Mouse (Mus musculus): Measurements from ENCODE around the gene Itga2b. TPM values are rescaled to one million over a fixed set of nuclear protein-coding genes. Genes with fewer than 3 reads are reported as not detected.

The Itga2b gene
- polyA plus RNA-seq, 1 experiment: 3.4 TPM

GRCm38 (mm10) chr11:102460541-102460940 is 9.4 kb downstream of the Itga2b start:
- TF ChIP-seq POLR2A (IDR thresholded peaks at IDR 0.05; ENCODE audit: control insufficient read depth, low read depth, low read length) (no peak), CTCF (IDR thresholded peaks at IDR 0.05; ENCODE audit: control insufficient read depth, insufficient read depth, insufficient replicate concordance, low read depth, low read length) (no peak)

GRCm38 (mm10) chr11:102455740-102456396 is 14.1 kb downstream of the Itga2b start:
- Histone ChIP-seq H3K36me3 (ENCODE audit: control insufficient read depth, insufficient read depth, low read length) (no peaks in the 10 kb centered on the region), H3K27ac (ENCODE audit: control insufficient read depth, insufficient read depth, low read depth, low read length) (no peak overlapping the region), H3K4me3 (ENCODE audit: control insufficient read depth, low read depth, low read length) (peak overlapping the region; percentile 69), H3K27me3 (ENCODE audit: control insufficient read depth, insufficient read depth, low read length) (no peaks in the 10 kb centered on the region), H3K4me1 (ENCODE audit: control insufficient read depth, insufficient read depth, low read length) (peaks cover 8% of the 10 kb centered on the region)
- peak; percentile 8; the same call in 1 of the 2 replicates for TF ChIP-seq CTCF (IDR thresholded peaks at IDR 0.05; ENCODE audit: control insufficient read depth, insufficient read depth, insufficient replicate concordance, low read depth, low read length)
- no peak for TF ChIP-seq POLR2A (IDR thresholded peaks at IDR 0.05; ENCODE audit: control insufficient read depth, low read depth, low read length)

More at GRCm38 (mm10) chr11:102460541-102460940, 9.4 kb downstream of the Itga2b start:
- peaks cover 4% of the 10 kb centered on the region for H3K4me1 ChIP-seq (ENCODE audit: control insufficient read depth, insufficient read depth, low read length)
- H3K27me3 ChIP-seq (ENCODE audit: control insufficient read depth, insufficient read depth, low read length): no peaks in the 10 kb centered on the region
- no peak overlapping the region for H3K27ac ChIP-seq (ENCODE audit: control insufficient read depth, insufficient read depth, low read depth, low read length)
- no peaks in the 10 kb centered on the region for H3K36me3 ChIP-seq (ENCODE audit: control insufficient read depth, insufficient read depth, low read length)
- H3K4me3 ChIP-seq (ENCODE audit: control insufficient read depth, low read depth, low read length): no peak overlapping the region

- Histone ChIP-seq H3K27ac (ENCODE audit: control insufficient read depth, insufficient read depth, low read depth, low read length) (no peak overlapping the region), H3K4me1 (ENCODE audit: control insufficient read depth, insufficient read depth, low read length) (peaks cover 12% of the 10 kb centered on the region), H3K27me3 (ENCODE audit: control insufficient read depth, insufficient read depth, low read length) (no peaks in the 10 kb centered on the region), H3K36me3 (ENCODE audit: control insufficient read depth, insufficient read depth, low read length) (no peaks in the 10 kb centered on the region), H3K4me3 (ENCODE audit: control insufficient read depth, low read depth, low read length) (no peak overlapping the region)
- TF ChIP-seq POLR2A (IDR thresholded peaks at IDR 0.05; ENCODE audit: control insufficient read depth, low read depth, low read length) (no peak), CTCF (IDR thresholded peaks at IDR 0.05; ENCODE audit: control insufficient read depth, insufficient read depth, insufficient replicate concordance, low read depth, low read length) (no peak)
Measured at GRCm38 (mm10) chr11:102453131-102453530, 16.8 kb downstream of the Itga2b start.

GRCm38 (mm10) chr11:102449043-102450008 is 20.6 kb downstream of the Itga2b start:
- Histone ChIP-seq H3K36me3 (ENCODE audit: control insufficient read depth, insufficient read depth, low read length) (no peaks in the 10 kb centered on the region), H3K4me3 (ENCODE audit: control insufficient read depth, low read depth, low read length) (no peak overlapping the region), H3K27ac (ENCODE audit: control insufficient read depth, insufficient read depth, low read depth, low read length) (no peak overlapping the region), H3K27me3 (ENCODE audit: control insufficient read depth, insufficient read depth, low read length) (no peaks in the 10 kb centered on the region), H3K4me1 (ENCODE audit: control insufficient read depth, insufficient read depth, low read length) (peaks cover 16% of the 10 kb centered on the region)
- TF ChIP-seq CTCF (IDR thresholded peaks at IDR 0.05; ENCODE audit: control insufficient read depth, insufficient read depth, insufficient replicate concordance, low read depth, low read length) (no peak), POLR2A (IDR thresholded peaks at IDR 0.05; ENCODE audit: control insufficient read depth, low read depth, low read length) (no peak)

- Histone ChIP-seq H3K27ac (ENCODE audit: control insufficient read depth, insufficient read depth, low read depth, low read length) (no peak overlapping the region), H3K4me1 (ENCODE audit: control insufficient read depth, insufficient read depth, low read length) (peaks cover 16% of the 10 kb centered on the region), H3K4me3 (ENCODE audit: control insufficient read depth, low read depth, low read length) (no peak overlapping the region), H3K36me3 (ENCODE audit: control insufficient read depth, insufficient read depth, low read length) (no peaks in the 10 kb centered on the region), H3K27me3 (ENCODE audit: control insufficient read depth, insufficient read depth, low read length) (no peaks in the 10 kb centered on the region)
- TF ChIP-seq POLR2A (IDR thresholded peaks at IDR 0.05; ENCODE audit: control insufficient read depth, low read depth, low read length) (no peak), CTCF (IDR thresholded peaks at IDR 0.05; ENCODE audit: control insufficient read depth, insufficient read depth, insufficient replicate concordance, low read depth, low read length) (no peak)
Measured at GRCm38 (mm10) chr11:102448327-102448726, 21.6 kb downstream of the Itga2b start.

- TF ChIP-seq CTCF (IDR thresholded peaks at IDR 0.05; ENCODE audit: control insufficient read depth, insufficient read depth, insufficient replicate concordance, low read depth, low read length) (peak; percentile 71), POLR2A (IDR thresholded peaks at IDR 0.05; ENCODE audit: control insufficient read depth, low read depth, low read length) (no peak)
- H3K27ac ChIP-seq (ENCODE audit: control insufficient read depth, insufficient read depth, low read depth, low read length): no peak within 1 kb of the TSS
- H3K4me1 ChIP-seq (ENCODE audit: control insufficient read depth, insufficient read depth, low read length): peaks cover 16% of the 10 kb centered on the region
- H3K4me3 ChIP-seq (ENCODE audit: control insufficient read depth, low read depth, low read length): peak within 1 kb of the TSS; percentile 71
- H3K36me3 ChIP-seq (ENCODE audit: control insufficient read depth, insufficient read depth, low read length): no peaks in the 10 kb centered on the region
- H3K27me3 ChIP-seq (ENCODE audit: control insufficient read depth, insufficient read depth, low read length): no peaks in the 10 kb centered on the region
Measured at GRCm38 (mm10) chr11:102447497-102447896, 22.4 kb downstream of the Itga2b start, which contains the start of gene Fam171a2. TSS of gene Fam171a2 (minus strand) at chr11:102447682.
